Mouse (Mus musculus): ENCODE measurements around the gene Sox2. TPM values are rescaled to one million over a fixed set of nuclear protein-coding genes. Genes with fewer than 3 reads are reported as not detected.

The Sox2 gene
- polyA plus RNA-seq, 1 experiment = not detected

GRCm38 (mm10) chr3:34655311-34656075 is 5.3 kb downstream of the Sox2 start:
- H3K4me2 ChIP-seq (ENCODE audit: low read depth) = no peak overlapping the region
- no peak overlapping the region for H3K4me3 ChIP-seq
- H3K36me3 ChIP-seq (ENCODE audit: control insufficient read depth, insufficient read depth) = no peaks in the 10 kb centered on the region
- H3ac ChIP-seq (ENCODE audit: control insufficient read depth, insufficient read length) = no peak overlapping the region
- H3K27me3 ChIP-seq (ENCODE audit: control insufficient read depth, insufficient read depth, insufficient read length) = peaks cover 23% of the 10 kb centered on the region
- TF ChIP-seq USF1 (IDR thresholded peaks at IDR 0.05; ENCODE audit: low read depth) = no peak
- no peaks in the 10 kb centered on the region for H3K79me2 ChIP-seq (ENCODE audit: control insufficient read depth, insufficient read depth)

- Histone ChIP-seq H3K36me3 (ENCODE audit: control insufficient read depth, insufficient read depth) (no peaks in the 10 kb centered on the region), H3K4me2 (ENCODE audit: low read depth) (no peak overlapping the region), H3ac (ENCODE audit: control insufficient read depth, insufficient read length) (no peak overlapping the region), H3K79me2 (ENCODE audit: control insufficient read depth, insufficient read depth) (no peaks in the 10 kb centered on the region), H3K27me3 (ENCODE audit: control insufficient read depth, insufficient read depth, insufficient read length) (peaks cover 18% of the 10 kb centered on the region), H3K4me3 (no peak overlapping the region)
- TF ChIP-seq REST (IDR thresholded peaks at IDR 0.05; ENCODE audit: insufficient read depth, insufficient read length) (no peak), TCF12 (IDR thresholded peaks at IDR 0.05; ENCODE audit: insufficient read depth, poor library complexity, severe bottlenecking) (no peak), POLR2A (IDR thresholded peaks at IDR 0.05; ENCODE audit: insufficient read length, low read depth) (no peak), USF1 (IDR thresholded peaks at IDR 0.05; ENCODE audit: low read depth) (no peak), MYOG (IDR thresholded peaks at IDR 0.05; ENCODE audit: control insufficient read depth in 1 of 3, insufficient read depth in 1 of 3, insufficient read length in 2 of 3, low read depth in 2 of 3) (no peak), POLR2AphosphoS2 (IDR thresholded peaks at IDR 0.05; ENCODE audit: insufficient read length, low read depth) (no peak), TCF3 (IDR thresholded peaks at IDR 0.05; ENCODE audit: insufficient read length, low read depth) (no peak), MAX (IDR thresholded peaks at IDR 0.05; ENCODE audit: low read depth) (no peak), E2F4 (IDR thresholded peaks at IDR 0.05; ENCODE audit: insufficient read depth) (no peak), CEBPB (IDR thresholded peaks at IDR 0.05; ENCODE audit: insufficient read depth, poor library complexity, severe bottlenecking) (no peak), MYOD1 (IDR thresholded peaks at IDR 0.05; ENCODE audit: control insufficient read depth in 1 of 3, insufficient read length in 2 of 3, low read depth in 2 of 3) (no peak), SRF (IDR thresholded peaks at IDR 0.05; ENCODE audit: control insufficient read depth, insufficient read length, low read depth) (no peak)
Measured at GRCm38 (mm10) chr3:34656153-34656552, 5.9 kb downstream of the Sox2 start.

GRCm38 (mm10) chr3:34656813-34657700 is 6.9 kb downstream of the Sox2 start:
- Histone ChIP-seq H3K4me2 (ENCODE audit: low read depth) (no peak overlapping the region), H3K36me3 (ENCODE audit: control insufficient read depth, insufficient read depth) (no peaks in the 10 kb centered on the region), H3K27me3 (ENCODE audit: control insufficient read depth, insufficient read depth, insufficient read length) (peaks cover 23% of the 10 kb centered on the region), H3K79me2 (ENCODE audit: control insufficient read depth, insufficient read depth) (no peaks in the 10 kb centered on the region), H3ac (ENCODE audit: control insufficient read depth, insufficient read length) (no peak overlapping the region), H3K4me3 (no peak overlapping the region)
- TF ChIP-seq SRF (IDR thresholded peaks at IDR 0.05; ENCODE audit: control insufficient read depth, insufficient read length, low read depth) (no peak), E2F4 (IDR thresholded peaks at IDR 0.05; ENCODE audit: insufficient read depth) (no peak), USF1 (IDR thresholded peaks at IDR 0.05; ENCODE audit: low read depth) (no peak)

- H3K27me3 ChIP-seq (ENCODE audit: control insufficient read depth, insufficient read depth, insufficient read length) = peaks cover 29% of the 10 kb centered on the region
- no peaks in the 10 kb centered on the region for H3K79me2 ChIP-seq (ENCODE audit: control insufficient read depth, insufficient read depth)
- H3ac ChIP-seq (ENCODE audit: control insufficient read depth, insufficient read length) = no peak overlapping the region
- no peak overlapping the region for H3K4me3 ChIP-seq
- TF ChIP-seq REST (IDR thresholded peaks at IDR 0.05; ENCODE audit: insufficient read depth, insufficient read length) (no peak), MAX (IDR thresholded peaks at IDR 0.05; ENCODE audit: low read depth) (no peak), POLR2A (IDR thresholded peaks at IDR 0.05; ENCODE audit: insufficient read length, low read depth) (no peak), TCF12 (IDR thresholded peaks at IDR 0.05; ENCODE audit: insufficient read depth, poor library complexity, severe bottlenecking) (no peak), SRF (IDR thresholded peaks at IDR 0.05; ENCODE audit: control insufficient read depth, insufficient read length, low read depth) (no peak), TCF3 (IDR thresholded peaks at IDR 0.05; ENCODE audit: insufficient read length, low read depth) (no peak), E2F4 (IDR thresholded peaks at IDR 0.05; ENCODE audit: insufficient read depth) (no peak), USF1 (IDR thresholded peaks at IDR 0.05; ENCODE audit: low read depth) (no peak), MYOD1 (IDR thresholded peaks at IDR 0.05; ENCODE audit: control insufficient read depth in 1 of 3, insufficient read length in 2 of 3, low read depth in 2 of 3) (no peak), POLR2AphosphoS2 (IDR thresholded peaks at IDR 0.05; ENCODE audit: insufficient read length, low read depth) (no peak), CEBPB (IDR thresholded peaks at IDR 0.05; ENCODE audit: insufficient read depth, poor library complexity, severe bottlenecking) (no peak), MYOG (IDR thresholded peaks at IDR 0.05; ENCODE audit: control insufficient read depth in 1 of 3, insufficient read depth in 1 of 3, insufficient read length in 2 of 3, low read depth in 2 of 3) (no peak)
- H3K4me2 ChIP-seq (ENCODE audit: low read depth) = no peak overlapping the region
- H3K36me3 ChIP-seq (ENCODE audit: control insufficient read depth, insufficient read depth) = no peaks in the 10 kb centered on the region
Measured at GRCm38 (mm10) chr3:34657701-34658090, 7.5 kb downstream of the Sox2 start.

All from myocyte (in vitro differentiated cells).